Mouse (Mus musculus) layer of hippocampus, adult 11-12 months (tissue): ENCODE data around the gene Nr0b2.

ENCODE experiments used
- DNase-seq: peaks from one replicate; pipeline ENCODE4 v3.0.0; 2022; ENCODE audit warnings: low spot score

Nr0b2 gene

GRCm38 (mm10) chr4:133561622-133562021, 8.4 kb downstream of the Nr0b2 start:
- no peak for DNase-seq

DNA sequence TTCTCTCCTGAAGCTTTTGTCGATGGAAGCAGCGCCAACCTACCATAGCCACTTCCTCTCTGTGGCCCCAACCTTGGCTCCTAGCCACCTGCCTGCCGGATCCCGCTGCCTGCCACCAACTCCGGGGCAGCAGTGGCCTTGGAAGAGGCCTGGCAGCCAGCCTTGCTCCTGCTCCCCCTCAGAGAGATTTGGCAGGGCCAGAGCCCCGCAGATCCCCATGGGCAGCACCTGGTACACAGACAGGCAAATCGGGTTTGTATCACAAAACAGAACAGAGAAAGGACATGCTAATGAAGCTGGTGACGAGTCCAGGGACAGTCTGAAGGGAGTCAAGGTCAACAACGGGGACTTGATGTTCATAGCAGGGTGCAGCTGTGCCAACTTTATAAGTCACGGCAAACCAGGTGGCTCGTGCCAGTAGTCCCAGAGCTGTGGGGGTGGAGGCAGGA, 10.0 kb downstream of the Nr0b2 start:
- DNase-seq: no peak

DNA sequence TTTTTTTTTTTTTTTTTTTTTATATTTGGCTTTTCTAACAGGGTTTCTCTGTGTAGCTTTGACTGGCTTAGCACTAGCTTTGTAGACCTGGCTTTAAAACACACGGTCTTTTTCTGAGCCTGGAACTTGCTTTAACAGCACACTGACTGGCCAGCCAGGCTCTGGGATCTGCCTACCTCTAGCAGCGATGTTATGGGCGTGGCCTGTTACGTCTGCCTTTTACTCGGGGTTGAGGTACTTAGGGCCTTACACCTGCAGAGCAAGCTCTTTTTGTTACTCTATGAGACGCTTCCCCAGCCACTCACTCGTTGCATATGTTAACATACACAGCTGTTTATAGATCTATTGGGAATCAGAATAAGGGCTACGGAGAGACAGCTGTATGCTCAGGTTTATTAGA, 14.1 kb downstream of the Nr0b2 start:
- no peak for DNase-seq

GRCm38 (mm10) chr4:133569291-133570065, 16.3 kb downstream of the Nr0b2 start:
- no peak for DNase-seq

GRCm38 (mm10) chr4:133570066-133570466, 16.9 kb downstream of the Nr0b2 start:
- DNase-seq: no peak

DNA sequence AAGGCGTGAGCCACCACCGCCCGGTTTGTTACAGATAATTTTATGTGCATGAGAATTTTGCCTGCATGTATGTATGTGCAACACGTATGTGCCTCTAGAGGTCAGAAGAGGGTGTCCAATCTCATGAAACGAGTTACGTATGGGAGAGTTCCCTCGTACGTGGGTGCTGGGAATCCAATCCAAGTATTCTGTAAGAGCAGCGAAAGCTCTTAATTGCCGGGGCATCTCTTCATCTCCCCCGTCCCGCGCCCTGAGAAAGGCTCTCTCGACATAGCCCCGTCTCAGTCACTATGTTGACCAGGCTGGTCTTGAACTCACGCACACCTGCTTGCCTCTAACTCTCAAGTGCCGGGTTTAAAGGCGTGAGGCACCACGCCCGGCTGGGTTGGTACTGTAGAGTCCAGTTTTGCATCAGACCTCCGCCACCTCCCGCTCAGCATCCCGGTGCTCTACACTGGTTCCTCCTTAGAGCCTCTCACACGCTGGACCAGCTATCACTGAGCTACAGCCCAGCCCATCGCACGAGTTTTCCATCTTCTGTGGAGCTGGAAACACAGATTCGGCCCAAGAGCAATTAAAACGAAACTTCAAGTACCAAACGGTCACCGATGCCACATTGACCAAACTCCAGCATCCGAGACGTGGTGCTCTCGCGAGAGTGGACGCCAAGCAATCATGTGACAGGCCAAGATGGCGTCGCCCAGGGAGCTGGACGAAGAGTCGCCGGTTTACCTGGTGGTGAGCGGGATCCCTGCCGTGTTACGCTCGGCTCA, 21.1 kb downstream of the Nr0b2 start, which contains the start of gene Gpatch3:
TSS of gene Gpatch3 (plus strand) at position 676 of the 773 bp plus-strand sequence.
- peak; percentile 93 for DNase-seq

- DNase-seq: no peak
These were observed 21.6 kb downstream of the Nr0b2 start for GRCm38 (mm10) chr4:133574843-133575202.

DNA sequence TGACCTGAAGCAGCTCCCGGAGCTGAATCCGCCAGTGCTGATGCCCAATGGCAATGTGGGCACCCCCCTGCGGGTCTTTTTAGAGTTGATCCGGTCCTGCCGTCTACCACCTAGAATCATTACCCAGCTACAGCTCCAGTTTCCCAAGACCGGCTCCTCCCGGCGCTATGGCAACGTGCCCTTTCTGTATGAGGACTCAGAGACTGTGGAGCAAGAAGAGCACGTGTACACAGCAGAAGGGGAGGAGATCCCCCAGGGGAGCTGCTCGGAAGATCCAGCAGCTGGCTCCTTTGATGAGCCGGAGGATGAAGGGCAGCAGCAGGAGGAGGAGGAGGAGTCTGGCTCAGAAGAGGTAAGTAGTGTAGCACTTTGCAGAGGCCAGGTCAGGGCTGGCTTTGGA, 24.8 kb downstream of the Nr0b2 start:
- DNase-seq: no peak

DNA sequence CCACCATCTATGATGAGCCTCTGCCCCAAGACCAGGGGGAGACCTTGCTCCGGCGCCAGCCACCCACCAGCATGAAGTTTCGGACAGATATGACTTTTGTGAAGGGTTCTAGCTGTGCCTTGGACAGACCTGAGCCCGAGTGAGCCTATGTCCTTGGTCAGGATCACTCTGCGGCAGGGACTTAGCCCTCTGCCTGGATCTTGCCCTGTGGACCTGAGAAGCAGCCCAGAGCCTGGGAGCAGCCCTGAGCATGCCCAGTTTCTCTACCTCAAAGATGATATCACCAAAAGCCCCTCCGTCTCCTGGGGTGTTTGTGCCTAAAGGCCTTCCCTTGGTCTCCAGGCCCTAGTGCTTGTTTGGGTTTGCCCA, 30.5 kb downstream of the Nr0b2 start:
- no peak for DNase-seq

DNA sequence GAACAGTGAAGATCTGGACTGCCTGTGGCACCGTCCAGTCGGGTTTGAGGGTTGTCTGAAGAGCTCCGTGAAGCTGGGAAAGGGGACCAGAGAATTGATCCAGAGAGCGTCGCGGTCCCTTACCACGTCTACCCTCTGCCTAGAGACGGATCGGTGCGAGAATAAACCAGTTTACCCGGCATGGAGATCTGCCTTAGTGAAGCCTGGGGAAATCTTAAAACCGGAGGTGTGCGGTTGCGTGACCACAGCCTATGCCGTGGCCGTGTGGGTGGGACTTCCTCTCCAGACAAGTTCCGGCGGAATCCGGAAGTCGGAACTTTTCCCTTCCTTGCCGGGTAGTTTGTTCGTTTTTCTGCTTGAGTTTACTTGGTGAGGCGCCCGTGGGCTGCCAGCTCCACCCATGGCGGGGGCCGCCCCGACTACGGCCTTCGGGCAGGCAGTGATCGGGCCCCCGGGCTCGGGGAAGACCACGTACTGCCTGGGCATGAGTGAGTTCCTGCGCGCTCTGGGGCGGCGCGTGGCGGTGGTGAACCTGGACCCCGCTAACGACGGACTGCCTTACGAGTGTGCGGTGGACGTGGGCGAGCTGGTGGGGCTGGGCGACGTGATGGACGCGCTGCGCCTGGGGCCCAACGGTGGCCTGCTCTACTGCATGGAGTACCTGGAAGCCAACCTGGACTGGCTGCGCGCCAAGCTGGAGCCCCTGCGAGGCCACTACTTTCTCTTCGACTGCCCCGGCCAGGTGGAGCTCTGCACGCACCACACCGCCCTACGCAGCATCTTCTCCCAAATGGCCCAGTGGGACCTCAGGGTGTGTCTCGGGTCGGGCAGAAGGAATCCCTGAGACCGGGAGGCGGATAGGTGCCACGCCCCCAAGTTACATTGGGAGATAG, 31.1 kb downstream of the Nr0b2 start, which contains the start of gene Gpn2:
TSS of gene Gpn2 (plus strand) at position 304 of the 893 bp plus-strand sequence.
- DNase-seq: peak; percentile 83

GRCm38 (mm10) chr4:133592570-133592969, 39.4 kb downstream of the Nr0b2 start:
- peak; percentile 62 for DNase-seq

DNA sequence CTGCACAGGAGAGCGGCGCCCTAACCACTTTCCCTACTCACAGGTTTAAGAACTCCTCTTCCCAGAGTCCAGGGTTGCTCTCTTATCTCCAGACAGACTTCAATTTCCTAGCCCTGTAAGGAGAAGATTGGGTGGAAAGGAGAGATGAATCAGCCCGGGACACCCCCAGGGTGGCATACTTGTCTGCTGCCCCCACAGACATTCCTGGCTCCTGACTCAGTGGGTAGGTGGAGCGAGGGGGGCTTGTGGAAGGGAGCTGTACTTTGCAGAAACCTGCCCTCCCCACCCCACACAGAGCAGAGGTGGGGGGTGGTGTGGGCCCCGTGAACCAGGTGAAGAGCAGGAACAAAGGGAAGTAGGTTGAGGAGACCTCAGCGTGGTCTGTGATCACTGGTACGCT, 42.4 kb downstream of the Nr0b2 start:
- DNase-seq: no peak

DNA sequence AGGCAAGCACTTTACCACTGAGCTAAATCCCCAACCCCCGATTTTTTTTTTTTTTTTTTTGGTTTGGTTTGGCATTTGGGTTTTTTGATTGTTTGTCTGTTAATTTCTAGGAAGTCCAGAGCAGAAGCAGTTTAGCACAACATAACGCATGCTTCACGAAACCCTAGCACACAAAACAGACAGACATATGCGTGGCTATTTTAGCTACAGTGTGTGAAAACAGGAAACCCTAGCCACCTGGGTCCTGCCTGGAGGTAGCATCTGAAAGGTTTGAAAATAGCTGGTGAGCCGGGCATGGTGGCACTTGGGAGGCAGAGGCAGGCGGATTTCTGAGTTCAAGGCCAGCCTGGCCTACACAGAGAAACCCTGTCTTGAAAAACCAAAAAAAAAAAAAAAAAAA, 42.9 kb downstream of the Nr0b2 start:
- no peak for DNase-seq

DNA sequence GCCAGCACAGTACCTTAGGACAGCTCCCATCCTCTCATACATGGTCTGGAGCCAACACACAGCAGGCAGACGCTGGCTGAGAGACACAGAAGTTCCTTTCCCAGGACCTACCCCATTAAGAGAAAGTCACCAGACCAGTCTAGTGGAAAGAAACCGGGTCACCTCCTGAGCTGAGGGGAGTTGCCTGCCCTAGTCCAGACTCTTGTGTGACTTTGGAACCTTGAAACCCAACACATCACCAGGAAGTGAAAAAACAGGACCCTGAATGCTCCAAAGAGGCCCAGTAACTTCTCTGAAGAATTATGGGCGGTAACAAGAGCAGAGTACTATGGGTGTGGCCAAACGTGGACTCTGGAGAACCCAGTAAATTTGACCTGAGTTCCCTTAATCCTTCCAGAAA, 45.4 kb downstream of the Nr0b2 start:
- DNase-seq: no peak

DNA sequence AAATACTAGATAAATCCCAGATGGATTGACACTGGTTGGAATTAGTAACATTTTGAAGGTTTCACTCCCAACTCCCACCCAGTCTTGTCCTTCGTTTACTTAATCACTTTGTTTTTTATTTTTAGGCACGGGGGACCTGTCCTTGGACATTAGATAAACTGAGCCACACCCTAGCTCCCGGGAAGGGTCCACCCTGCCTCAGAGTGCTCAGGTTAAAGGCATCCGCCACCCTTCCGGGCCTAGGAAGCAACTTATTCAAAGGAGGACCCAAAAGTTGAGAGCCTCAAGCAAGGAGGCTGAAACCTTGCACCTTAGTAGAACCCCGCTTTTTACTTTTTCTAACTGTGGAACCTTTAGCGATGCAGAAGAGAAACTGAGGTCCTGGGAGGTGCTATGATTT, 45.9 kb downstream of the Nr0b2 start:
- no peak for DNase-seq

GRCm38 (mm10) chr4:133599571-133600073, 46.4 kb downstream of the Nr0b2 start:
- DNase-seq: peak; percentile 74

DNA sequence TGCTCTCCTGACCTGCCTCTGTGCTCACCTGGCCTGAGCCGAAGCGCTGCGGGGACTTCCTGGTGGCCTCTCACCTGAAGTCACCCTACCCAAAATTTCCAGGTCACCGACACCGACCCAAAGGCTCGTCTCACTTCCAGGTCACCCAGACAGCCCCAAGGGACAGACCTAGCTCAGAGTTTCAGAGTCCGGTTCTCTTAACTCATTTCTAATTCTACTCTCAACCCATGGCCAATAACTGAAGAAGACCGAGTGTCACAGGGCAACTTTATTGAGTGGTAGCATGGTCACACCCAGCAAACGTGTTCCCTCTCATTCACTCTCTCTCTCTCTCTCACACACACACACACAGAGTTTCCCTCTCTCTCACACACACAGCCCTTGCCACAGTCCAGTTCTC, 47.1 kb downstream of the Nr0b2 start:
- no peak for DNase-seq

- DNase-seq: no peak
These were observed 48.6 kb downstream of the Nr0b2 start, which contains the start of gene Sfn for GRCm38 (mm10) chr4:133601721-133602218. TSS of gene Sfn (minus strand) at chr4:133602168.

DNA sequence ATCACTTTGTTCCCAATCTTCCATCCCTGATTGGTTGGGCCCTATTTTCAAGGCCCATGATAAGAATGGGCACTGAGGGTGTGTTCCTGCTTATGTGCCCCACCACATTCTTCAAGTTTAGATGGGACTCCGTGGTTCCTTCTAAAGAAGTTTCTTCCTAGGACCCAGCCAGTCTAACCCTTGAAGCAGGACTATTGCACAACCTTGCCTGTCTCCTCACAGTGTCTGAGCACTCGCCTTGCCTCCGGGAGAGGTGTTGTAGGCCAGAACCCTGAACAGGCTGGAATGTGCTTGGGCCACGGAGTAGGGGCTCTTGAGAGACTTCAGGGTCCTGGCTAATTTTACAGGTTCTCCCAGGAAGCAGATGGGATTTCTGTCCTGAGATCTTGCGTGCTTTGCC, 49.9 kb downstream of the Nr0b2 start:
- no peak for DNase-seq

DNA sequence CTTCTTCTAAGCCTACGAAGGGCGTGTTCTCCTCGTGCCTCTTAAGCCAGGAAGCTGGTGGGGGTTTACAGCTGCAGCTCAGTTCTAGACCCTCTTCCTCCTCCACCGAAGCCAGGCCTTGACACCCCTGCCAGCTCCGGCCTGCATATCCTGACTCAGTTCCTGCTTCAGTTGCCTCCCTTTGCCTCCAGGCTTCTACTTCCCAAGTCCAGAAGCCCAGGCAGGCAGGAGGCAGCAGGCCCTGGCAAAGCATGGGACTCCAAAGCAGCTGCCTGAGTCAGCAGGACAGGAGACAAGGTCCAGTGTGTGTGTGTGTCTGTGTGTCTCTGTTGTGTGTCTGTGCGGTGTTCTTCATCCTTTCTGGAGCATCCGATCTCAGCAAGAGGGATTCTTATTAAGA, 51.0 kb downstream of the Nr0b2 start:
- DNase-seq: no peak

DNA sequence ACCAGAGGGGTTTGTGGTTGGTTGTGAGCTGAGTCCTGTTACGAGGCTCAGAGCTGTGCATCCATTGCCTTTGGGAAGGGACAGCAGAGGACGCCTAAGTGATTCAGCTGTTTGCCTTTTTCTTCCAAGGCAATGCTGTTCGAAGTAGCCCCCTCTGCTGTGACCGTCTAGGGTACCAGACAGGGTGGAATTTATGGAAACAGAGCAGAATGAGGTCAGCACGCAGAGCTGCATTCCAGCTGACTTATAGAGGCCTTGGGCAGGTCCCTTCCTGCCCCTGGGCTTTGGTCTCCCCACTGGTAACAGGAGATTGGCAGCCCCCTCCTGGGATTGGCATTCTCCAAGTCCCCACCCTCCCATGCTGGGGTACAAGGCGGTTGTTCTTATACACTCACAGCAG, 51.7 kb downstream of the Nr0b2 start:
- no peak for DNase-seq

GRCm38 (mm10) chr4:133605330-133605729, 52.2 kb downstream of the Nr0b2 start:
- DNase-seq: no peak
